Mouse (Mus musculus) frontal cortex, postnatal 25 days (tissue): Measurements from ENCODE around the gene Uqcrc2.

Experiments
- DNase-seq, 2 experiments: peaks; one replicate each; pipeline ENCODE4 v3.0.0; 2022; ENCODE audit warnings: low spot score in 2 of 2

The Uqcrc2 gene

GRCm38 (mm10) chr7:120634711-120635361 is at the start of gene Uqcrc2:
Gene Uqcrc2, plus strand, starts transcription at chr7:120635176.
- DNase-seq: peak; percentile 65 to 75

GRCm38 (mm10) chr7:120597203-120597743 is 37.7 kb upstream of the Uqcrc2 start:
- DNase-seq: no peak

- DNase-seq: peak; percentile 8 to 10
These were observed 37.2 kb upstream of the Uqcrc2 start for GRCm38 (mm10) chr7:120597744-120598243.

- no peak for DNase-seq
These were observed 36.6 kb upstream of the Uqcrc2 start for GRCm38 (mm10) chr7:120598355-120598754.

- no peak for DNase-seq
These were observed 14.8 kb upstream of the Uqcrc2 start for GRCm38 (mm10) chr7:120620075-120620771.

- DNase-seq: no peak
These were observed 14.1 kb upstream of the Uqcrc2 start for GRCm38 (mm10) chr7:120620841-120621240.

GRCm38 (mm10) chr7:120632518-120632917 is 2.5 kb upstream of the Uqcrc2 start:
- no peak for DNase-seq

- DNase-seq: no peak
These were observed 675 bp upstream of the Uqcrc2 start for GRCm38 (mm10) chr7:120634301-120634700.

- no peak for DNase-seq
These were observed 396 bp downstream of the Uqcrc2 start for GRCm38 (mm10) chr7:120635362-120635781.

- DNase-seq: no peak
These were observed 845 bp downstream of the Uqcrc2 start for GRCm38 (mm10) chr7:120635821-120636220.

- no peak for DNase-seq
These were observed 8.2 kb downstream of the Uqcrc2 start for GRCm38 (mm10) chr7:120643217-120643616.

GRCm38 (mm10) chr7:120647849-120648248 is 12.9 kb downstream of the Uqcrc2 start:
- no peak for DNase-seq

GRCm38 (mm10) chr7:120662079-120662478 is 27.1 kb downstream of the Uqcrc2 start:
- no peak for DNase-seq

- peak; percentile 61 to 69 for DNase-seq
These were observed 35.3 kb downstream of the Uqcrc2 start, which contains the start of gene Pdzd9 for GRCm38 (mm10) chr7:120670153-120670875. Gene Pdzd9, minus strand, starts transcription at chr7:120670343.

GRCm38 (mm10) chr7:120671271-120671670 is 36.3 kb downstream of the Uqcrc2 start:
- DNase-seq: no peak

- DNase-seq: peak; percentile 34 to 35
These were observed 42.1 kb downstream of the Uqcrc2 start, which contains the start of gene Mosmo for GRCm38 (mm10) chr7:120677001-120677643. Gene Mosmo, plus strand, starts transcription at chr7:120677618.

- DNase-seq: peak in 1 of 2 experiments; percentile 25
These were observed 43.0 kb downstream of the Uqcrc2 start for GRCm38 (mm10) chr7:120677764-120678531.

GRCm38 (mm10) chr7:120679023-120679422 is 44.0 kb downstream of the Uqcrc2 start:
- DNase-seq: no peak

- DNase-seq: no peak
These were observed 47.0 kb downstream of the Uqcrc2 start for GRCm38 (mm10) chr7:120682002-120682401.

- no peak for DNase-seq
These were observed 49.8 kb downstream of the Uqcrc2 start for GRCm38 (mm10) chr7:120684731-120685161.

- DNase-seq: no peak
These were observed 50.3 kb downstream of the Uqcrc2 start for GRCm38 (mm10) chr7:120685227-120685626.
